Mouse (Mus musculus): ENCODE data around the gene Itgb4. TPM values are rescaled to one million over a fixed set of nuclear protein-coding genes. Genes with fewer than 3 reads are reported as not detected.

Gene Itgb4
- polyA plus RNA-seq, 1 experiment from 2014 or later, result 1.9 TPM

DNA sequence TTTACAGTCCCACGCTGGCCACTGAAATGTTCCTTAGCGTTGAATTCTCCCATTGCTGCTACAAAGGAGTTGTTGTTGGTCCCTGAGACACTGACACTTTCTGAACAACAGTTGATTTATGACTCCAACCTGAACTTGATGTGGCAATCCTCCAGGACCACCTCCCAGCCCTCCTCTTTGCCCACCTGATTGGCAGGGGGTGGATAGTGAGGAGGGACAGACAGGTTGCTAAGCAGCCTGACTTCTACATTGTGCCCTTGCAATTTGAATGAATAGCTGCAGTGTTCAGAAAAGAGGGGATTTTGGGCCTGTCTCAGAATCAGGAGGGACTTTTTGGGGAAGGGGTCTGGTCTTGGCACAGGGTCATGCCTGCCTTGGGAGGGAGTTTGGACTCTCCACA is 23.8 kb upstream of the Itgb4 start:
- Histone ChIP-seq H3K9ac (no peak overlapping the region), H3K9me3 (no peaks in the 10 kb centered on the region), H3K4me1 (replicated peaks) (peaks cover 24% of the 10 kb centered on the region), H3K27me3 (no peaks in the 10 kb centered on the region), H3K4me3 (no peak overlapping the region), H3K27ac (replicated peaks) (peak overlapping the region; percentile 73), H3K36me3 (peaks cover 22% of the 10 kb centered on the region), H3K4me2 (no peak overlapping the region)
- 50% methylated on average over 2 of the region's 2 CpGs for WGBS
- peak; percentile 75 for ATAC-seq (ENCODE audit: low FRiP score, low read depth)

DNA sequence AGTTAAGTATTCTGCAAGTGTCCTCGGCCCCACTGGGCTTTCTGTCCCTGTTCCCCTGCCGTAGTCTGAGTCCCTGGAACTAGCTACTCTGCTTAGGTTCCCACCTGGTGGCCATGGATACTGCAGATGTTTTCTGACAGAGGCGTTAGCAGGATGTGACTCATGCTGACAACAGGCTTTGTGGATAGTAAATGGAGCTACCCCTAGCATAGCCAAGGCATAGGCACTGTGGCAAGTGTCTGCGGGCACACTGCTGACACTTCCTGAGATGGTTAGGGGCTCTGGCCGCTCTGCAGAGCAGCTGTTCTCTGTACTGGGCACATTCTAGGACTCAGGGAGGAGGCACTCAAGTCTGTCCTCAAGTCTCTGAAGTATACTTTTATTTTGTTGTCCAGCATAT is 19.8 kb upstream of the Itgb4 start:
- H3K4me2 ChIP-seq, result no peak overlapping the region
- 66% methylated on average over 5 of the region's 5 CpGs for WGBS
- no peak for ATAC-seq (ENCODE audit: low FRiP score, low read depth)
- H3K27ac ChIP-seq (replicated peaks), result peak overlapping the region; percentile 69; the same call in 1 of the 2 replicates
- no peak overlapping the region for H3K9ac ChIP-seq
- H3K36me3 ChIP-seq, result peaks cover 25% of the 10 kb centered on the region; the same call in 1 of the 2 replicates
- H3K4me3 ChIP-seq, result no peak overlapping the region
- no peaks in the 10 kb centered on the region for H3K27me3 ChIP-seq
- H3K4me1 ChIP-seq (replicated peaks), result peaks cover 18% of the 10 kb centered on the region
- H3K9me3 ChIP-seq, result no peaks in the 10 kb centered on the region

DNA sequence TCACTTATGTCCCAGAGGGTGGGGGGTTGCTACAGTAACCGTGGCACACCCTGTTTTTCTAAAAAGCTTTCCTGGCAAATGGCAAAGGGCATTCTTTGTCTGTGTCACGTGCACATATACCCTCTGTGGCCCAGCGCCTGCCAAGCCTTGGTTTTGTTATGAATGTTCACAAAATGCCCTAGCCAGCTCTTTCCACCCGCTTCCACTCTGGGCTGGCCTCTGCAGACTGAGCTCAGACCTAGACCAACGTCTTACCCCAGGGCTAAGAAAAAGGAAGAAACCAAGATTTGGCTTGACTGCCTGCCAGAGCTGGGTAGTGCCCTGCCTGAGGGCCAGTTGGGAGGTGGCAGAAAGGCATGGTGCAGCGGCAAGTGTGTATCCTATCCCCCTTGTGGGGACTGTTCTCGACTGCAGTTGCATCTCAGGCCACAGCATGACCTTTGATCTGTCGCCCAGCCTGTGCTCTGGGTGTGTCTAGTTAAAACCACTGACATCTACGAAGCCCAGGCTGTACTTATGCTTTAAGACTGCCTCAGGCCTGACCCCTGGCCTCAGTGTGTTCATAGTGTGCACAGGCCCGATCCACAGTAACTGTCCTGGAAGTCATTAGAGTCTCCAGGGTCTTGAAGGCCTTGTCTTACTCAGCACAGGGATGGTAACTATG is 19.2 kb upstream of the Itgb4 start:
- H3K27ac ChIP-seq (replicated peaks), result peak overlapping the region; percentile 69
- peaks cover 25% of the 10 kb centered on the region; the same call in 1 of the 2 replicates for H3K36me3 ChIP-seq
- no peaks in the 10 kb centered on the region for H3K9me3 ChIP-seq
- H3K9ac ChIP-seq, result no peak overlapping the region
- peaks cover 18% of the 10 kb centered on the region for H3K4me1 ChIP-seq (replicated peaks)
- WGBS, result 47% methylated on average over 10 of the region's 10 CpGs
- H3K4me2 ChIP-seq, result no peak overlapping the region
- ATAC-seq (ENCODE audit: low FRiP score, low read depth), result peak; percentile 46; the same call in 1 of the 2 replicates
- H3K4me3 ChIP-seq, result no peak overlapping the region
- H3K27me3 ChIP-seq, result no peaks in the 10 kb centered on the region

DNA sequence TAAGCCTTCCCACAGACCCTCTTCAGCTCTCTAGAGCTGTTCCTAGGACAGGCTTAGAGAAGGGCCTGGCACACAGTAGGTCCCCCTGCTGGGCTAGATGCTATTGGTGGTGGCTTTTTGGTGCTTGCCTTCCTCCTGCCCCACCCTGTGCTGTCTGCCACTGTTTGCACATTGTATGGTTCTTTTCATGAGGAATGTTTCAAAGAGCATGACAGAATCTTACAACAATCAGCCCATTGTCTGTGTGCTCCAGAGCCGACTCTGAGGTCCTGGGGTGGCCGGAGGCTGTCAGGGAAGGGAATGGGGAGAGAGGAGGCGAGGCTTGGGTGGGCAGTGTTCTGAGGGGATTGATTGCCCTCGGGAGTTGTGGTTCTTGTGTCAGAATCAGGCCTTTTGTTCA is 18.1 kb upstream of the Itgb4 start:
- H3K4me3 ChIP-seq, result no peak overlapping the region
- no peak overlapping the region for H3K4me2 ChIP-seq
- H3K9me3 ChIP-seq, result no peaks in the 10 kb centered on the region
- no peak overlapping the region for H3K9ac ChIP-seq
- peak overlapping the region; percentile 50 for H3K27ac ChIP-seq (replicated peaks)
- WGBS, result 14% methylated on average over 4 of the region's 4 CpGs
- H3K27me3 ChIP-seq, result no peaks in the 10 kb centered on the region
- H3K4me1 ChIP-seq (replicated peaks), result peaks cover 17% of the 10 kb centered on the region
- ATAC-seq (ENCODE audit: low FRiP score, low read depth), result peak; percentile 57; the same call in 1 of the 2 replicates
- H3K36me3 ChIP-seq, result peaks cover 34% of the 10 kb centered on the region

DNA sequence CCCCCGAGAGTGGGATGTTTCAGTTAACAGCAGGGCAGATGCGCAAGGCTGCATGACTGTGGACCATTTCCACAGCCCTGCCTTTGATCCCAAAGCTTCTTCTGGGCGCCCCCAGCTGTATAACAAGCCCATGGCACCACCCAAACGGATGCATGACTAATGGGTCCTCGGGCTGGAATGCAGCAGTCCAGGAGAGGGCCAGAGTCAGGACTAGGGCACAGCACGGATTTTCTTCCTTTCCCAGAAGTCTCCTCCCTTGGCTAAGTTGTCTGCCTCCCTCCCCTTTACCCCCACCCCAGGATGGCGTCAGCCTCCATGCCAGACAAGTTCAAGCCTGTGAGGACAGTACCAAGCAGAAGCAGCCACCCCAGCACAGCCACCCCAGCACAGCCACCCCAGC is 16.5 kb upstream of the Itgb4 start:
- H3K36me3 ChIP-seq, result peaks cover 35% of the 10 kb centered on the region
- WGBS, result 52% methylated on average over 7 of the region's 7 CpGs

DNA sequence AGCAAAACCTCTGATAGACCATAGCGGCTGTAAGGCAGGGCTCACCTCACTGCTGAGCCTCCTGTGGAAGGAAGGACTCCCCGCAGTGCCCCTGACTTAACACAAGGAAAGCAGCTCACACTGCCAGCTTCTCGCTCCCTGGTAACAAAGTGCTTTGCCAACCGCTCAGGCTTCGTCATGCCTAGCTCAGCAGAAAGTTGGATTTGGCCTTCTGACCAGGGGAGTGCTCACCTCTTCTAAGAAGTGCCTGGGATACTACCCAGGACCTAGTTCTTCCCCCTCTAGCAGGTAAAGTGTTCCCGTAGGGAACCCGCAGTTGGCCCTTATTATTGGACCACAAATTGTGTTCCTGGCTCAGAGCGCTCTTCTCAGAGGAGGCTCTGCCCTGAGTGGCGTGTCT is 15.5 kb upstream of the Itgb4 start:
- 82% methylated on average over 9 of the region's 9 CpGs for WGBS

More for the DNA sequence above, 16.5 kb upstream of the Itgb4 start:
- no peaks in the 10 kb centered on the region for H3K9me3 ChIP-seq
- H3K4me2 ChIP-seq, result no peak overlapping the region
- no peaks in the 10 kb centered on the region for H3K27me3 ChIP-seq
- peaks cover 15% of the 10 kb centered on the region for H3K4me1 ChIP-seq (replicated peaks)
- H3K27ac ChIP-seq (replicated peaks), result no peak overlapping the region
- no peak for ATAC-seq (ENCODE audit: low FRiP score, low read depth)
- no peak overlapping the region for H3K9ac ChIP-seq
- no peak overlapping the region for H3K4me3 ChIP-seq

DNA sequence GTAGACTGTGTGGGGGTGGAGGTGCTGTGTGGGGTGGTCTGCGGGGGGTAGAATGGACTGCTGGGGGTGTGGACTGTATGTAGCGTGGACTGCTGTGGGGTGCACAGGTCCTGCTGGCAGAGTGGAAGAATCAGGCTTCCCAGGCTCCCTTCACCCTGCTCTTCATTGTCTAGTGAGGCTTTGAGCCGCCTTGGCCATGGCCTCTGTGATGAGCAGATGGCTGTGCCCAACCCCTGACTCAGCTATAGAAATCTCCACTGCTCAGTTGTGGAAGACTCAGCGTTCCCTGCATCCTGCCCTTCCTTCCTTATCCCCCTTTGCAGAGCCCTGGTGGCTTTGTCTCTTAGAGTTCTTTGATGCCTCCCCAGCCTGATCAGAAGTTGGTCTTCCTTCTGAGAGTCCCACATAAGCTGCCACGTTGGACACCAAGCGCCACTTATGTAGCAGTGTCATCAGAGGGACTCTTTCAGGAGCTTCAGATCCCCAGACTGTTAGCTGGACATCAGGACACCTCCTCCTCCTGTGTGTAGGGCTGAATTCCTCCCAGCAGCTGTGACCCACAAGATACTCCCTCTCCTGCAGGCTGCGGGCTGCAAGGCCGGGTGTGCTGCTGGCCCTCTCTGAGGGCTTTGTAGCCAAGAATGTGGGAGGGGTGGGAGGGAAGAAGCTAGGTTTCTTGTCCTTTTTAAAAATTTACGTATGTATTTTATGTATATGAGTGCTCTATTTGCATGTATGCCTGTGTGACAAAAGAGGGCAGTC is 11.7 kb upstream of the Itgb4 start:
- Histone ChIP-seq H3K4me3 (no peak overlapping the region), H3K4me1 (replicated peaks) (no peaks in the 10 kb centered on the region), H3K27me3 (no peaks in the 10 kb centered on the region), H3K36me3 (peaks cover 63% of the 10 kb centered on the region), H3K9me3 (no peaks in the 10 kb centered on the region), H3K9ac (no peak overlapping the region), H3K4me2 (no peak overlapping the region), H3K27ac (replicated peaks) (no peak overlapping the region)
- 84% methylated on average over 9 of the region's 9 CpGs for WGBS
- ATAC-seq (ENCODE audit: low FRiP score, low read depth), result no peak

More for the DNA sequence above, 15.5 kb upstream of the Itgb4 start:
- H3K4me3 ChIP-seq, result no peak overlapping the region
- no peak overlapping the region for H3K27ac ChIP-seq (replicated peaks)
- no peak for ATAC-seq (ENCODE audit: low FRiP score, low read depth)
- H3K27me3 ChIP-seq, result no peaks in the 10 kb centered on the region
- no peak overlapping the region for H3K9ac ChIP-seq
- H3K4me1 ChIP-seq (replicated peaks), result peaks cover 15% of the 10 kb centered on the region
- H3K9me3 ChIP-seq, result no peaks in the 10 kb centered on the region
- H3K36me3 ChIP-seq, result peaks cover 39% of the 10 kb centered on the region
- H3K4me2 ChIP-seq, result no peak overlapping the region

DNA sequence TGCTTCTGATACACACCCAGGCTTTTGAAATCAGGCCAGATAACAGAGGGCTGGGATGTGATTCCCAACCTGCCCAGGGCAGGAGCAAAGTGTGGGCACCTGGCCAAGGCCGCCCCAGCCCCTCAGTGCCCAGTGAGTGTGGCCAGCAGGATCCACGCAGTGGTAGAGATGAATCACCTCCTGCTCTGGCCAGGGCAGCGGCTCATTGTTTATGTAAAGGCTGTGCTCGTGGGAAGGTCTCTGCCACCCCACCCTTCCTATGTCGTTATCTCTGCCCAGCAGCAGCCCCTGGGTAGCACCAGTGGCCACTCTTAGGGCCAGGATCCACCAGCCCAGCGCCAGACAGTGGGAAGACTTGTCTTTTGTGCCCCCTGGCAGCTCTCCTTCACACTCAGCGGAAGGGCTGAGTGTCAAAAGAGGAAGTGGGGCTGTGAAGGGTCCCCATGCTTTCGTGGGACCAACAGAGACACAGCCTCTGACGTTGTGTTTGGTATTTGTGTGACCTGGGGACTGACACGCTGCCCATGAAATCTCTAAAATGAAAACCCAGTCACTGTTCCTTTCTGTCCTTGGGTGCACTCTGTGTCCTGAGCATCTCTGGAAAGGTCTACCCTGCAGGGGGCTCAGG is 9.4 kb upstream of the Itgb4 start:
- Histone ChIP-seq H3K9ac (no peak overlapping the region), H3K9me3 (no peaks in the 10 kb centered on the region), H3K36me3 (peaks cover 56% of the 10 kb centered on the region), H3K27ac (replicated peaks) (no peak overlapping the region), H3K4me2 (no peak overlapping the region), H3K4me1 (replicated peaks) (no peaks in the 10 kb centered on the region), H3K27me3 (no peaks in the 10 kb centered on the region), H3K4me3 (no peak overlapping the region)
- 84% methylated on average over 10 of the region's 10 CpGs for WGBS
- ATAC-seq (ENCODE audit: low FRiP score, low read depth), result no peak

DNA sequence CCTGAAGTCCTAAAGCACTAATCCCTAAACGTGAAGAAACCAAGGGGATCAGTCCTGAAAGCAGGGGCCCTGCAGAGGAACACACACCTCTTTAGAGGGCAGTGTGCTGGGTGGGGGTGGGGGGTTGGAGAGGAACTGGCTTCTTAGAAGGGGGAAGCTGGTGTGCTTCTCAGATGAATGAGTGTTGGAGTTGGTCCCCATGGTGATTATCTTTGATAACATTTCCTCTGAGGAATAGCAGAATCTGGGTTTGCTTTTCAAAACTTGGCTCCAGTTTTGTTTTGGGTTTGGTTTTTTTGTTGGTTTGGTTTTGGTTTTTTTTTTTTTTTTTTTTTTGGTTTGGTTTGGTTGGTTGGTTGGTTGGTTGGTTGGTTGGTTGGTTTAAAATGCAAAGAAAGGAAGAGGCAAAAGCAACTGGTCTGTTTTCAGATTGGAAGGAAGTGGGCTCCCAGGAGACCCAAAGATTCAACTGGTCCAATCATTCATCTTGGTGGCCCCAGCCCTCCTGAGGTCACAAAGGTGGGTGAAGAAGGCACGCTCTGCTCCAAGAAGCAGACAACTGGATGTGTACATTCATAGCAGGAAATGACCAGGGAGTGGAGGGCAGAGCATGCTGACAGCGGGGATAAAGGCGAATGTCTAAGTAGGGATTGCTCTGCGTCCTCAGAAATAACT is 5.6 kb upstream of the Itgb4 start:
- Histone ChIP-seq H3K27ac (replicated peaks) (no peak overlapping the region), H3K9ac (no peak overlapping the region), H3K27me3 (peaks cover 8% of the 10 kb centered on the region), H3K36me3 (peaks cover 33% of the 10 kb centered on the region), H3K4me3 (no peak overlapping the region), H3K4me2 (no peak overlapping the region), H3K4me1 (replicated peaks) (no peaks in the 10 kb centered on the region), H3K9me3 (no peaks in the 10 kb centered on the region)
- no peak for ATAC-seq (ENCODE audit: low FRiP score, low read depth)
- 70% methylated on average over 5 of the region's 5 CpGs for WGBS

DNA sequence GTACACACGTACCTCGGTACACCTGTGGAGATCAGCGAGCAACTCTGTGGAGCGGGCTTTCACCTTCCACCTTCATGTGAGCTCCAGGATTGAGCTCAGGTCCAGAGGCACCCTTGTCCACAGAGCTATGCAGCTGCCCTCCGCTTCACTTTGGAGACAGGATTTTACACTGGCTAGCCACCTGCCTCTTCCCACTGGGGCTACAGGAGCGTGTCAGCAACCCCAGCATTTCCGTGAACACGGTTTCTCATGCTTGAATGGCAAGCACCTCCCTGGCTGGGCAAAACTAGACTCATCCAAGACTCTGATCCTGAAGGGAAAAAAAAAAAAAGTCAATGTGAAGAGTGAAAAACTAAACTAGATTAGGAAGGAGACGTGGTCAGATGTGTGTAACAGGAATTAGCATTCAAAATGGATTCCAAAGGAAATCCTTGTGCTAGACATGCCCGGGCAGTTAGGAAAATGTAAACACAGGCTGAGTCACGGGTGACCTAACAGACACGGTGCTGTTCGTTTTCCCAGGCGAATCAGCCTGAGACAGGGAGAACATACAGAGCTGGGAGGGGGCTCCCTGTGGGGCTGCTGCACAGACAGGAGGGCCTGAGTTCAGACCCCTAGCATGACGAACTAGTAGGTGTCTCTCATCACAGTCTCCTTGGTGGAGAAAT is 4.4 kb upstream of the Itgb4 start:
- Histone ChIP-seq H3K4me1 (replicated peaks) (peaks cover 8% of the 10 kb centered on the region), H3K4me3 (no peak overlapping the region), H3K36me3 (peaks cover 20% of the 10 kb centered on the region), H3K4me2 (no peak overlapping the region), H3K27ac (replicated peaks) (no peak overlapping the region), H3K9ac (no peak overlapping the region), H3K9me3 (no peaks in the 10 kb centered on the region), H3K27me3 (peaks cover 21% of the 10 kb centered on the region)
- 65% methylated on average over 15 of the region's 15 CpGs for WGBS
- ATAC-seq (ENCODE audit: low FRiP score, low read depth), result no peak

DNA sequence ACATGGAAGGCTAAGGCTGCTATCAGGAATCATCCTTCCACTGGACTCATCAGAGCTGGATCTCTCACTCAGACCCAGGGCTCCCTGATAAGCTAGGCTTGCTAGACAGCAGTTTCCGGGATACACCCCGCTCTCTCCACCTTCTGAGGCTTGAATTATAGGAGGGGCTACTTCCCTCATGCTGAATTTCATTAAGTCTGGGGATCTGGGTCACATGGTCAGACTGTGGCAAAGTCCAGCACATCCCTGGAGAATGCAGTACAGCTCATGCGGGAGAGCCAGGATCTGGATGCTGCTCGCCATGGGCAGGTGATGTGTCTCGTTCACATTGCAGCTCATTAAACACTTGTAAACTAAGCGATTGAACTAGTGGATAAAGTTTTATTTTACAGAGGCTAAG is 3.5 kb upstream of the Itgb4 start:
- 67% methylated on average over 6 of the region's 6 CpGs for WGBS
- peaks cover 27% of the 10 kb centered on the region for H3K27me3 ChIP-seq
- no peak overlapping the region for H3K27ac ChIP-seq (replicated peaks)
- peaks cover 11% of the 10 kb centered on the region for H3K36me3 ChIP-seq
- ATAC-seq (ENCODE audit: low FRiP score, low read depth), result no peak
- no peaks in the 10 kb centered on the region for H3K9me3 ChIP-seq
- H3K4me3 ChIP-seq, result no peak overlapping the region
- H3K4me2 ChIP-seq, result no peak overlapping the region
- peaks cover 9% of the 10 kb centered on the region for H3K4me1 ChIP-seq (replicated peaks)
- no peak overlapping the region for H3K9ac ChIP-seq
